Mouse (Mus musculus) limb, embryonic 14.5 days (tissue): ENCODE measurements at regions not wholly inside any gene's neighbourhood (a gene's known extent, or its start where the extent isn't known, plus 50 kb on each side); places are given as distances from the start of the nearest gene placed in this dataset.

Source experiments
- ATAC-seq: fragments of 200-750 bp; cut with Nextera tagmentation; 2 replicates; pipeline ENCODE4 v1.8.0; 2017; ENCODE audit warnings: low read depth, moderate number of reproducible peaks, moderate TSS enrichment; ENCODE audit not compliant: low FRiP score
- DNase-seq: peaks from one replicate; pipeline ENCODE4 v3.0.0-alpha.2; 2015; ENCODE audit warnings: low spot score
- H3K27ac ChIP-seq: fragments of 300-500 bp; sonication (generic); replicated peaks from 2 replicates; pipeline ENCODE4 v1.5.1; 2014; ENCODE audit warnings: low read depth, mild to moderate bottlenecking, low read length, moderate library complexity, mixed read lengths
- H3K27me3 ChIP-seq: fragments of 300-500 bp; sonication (generic); 2 replicates; pipeline ENCODE4 v1.6.1; 2014; ENCODE audit warnings: low read length, mixed read lengths; ENCODE audit not compliant: control insufficient read depth, insufficient read depth
- H3K36me3 ChIP-seq: fragments of 300-500 bp; sonication (generic); 2 replicates; pipeline ENCODE4 v1.6.1; 2014; ENCODE audit warnings: mild to moderate bottlenecking, low read length, moderate library complexity, mixed read lengths; ENCODE audit not compliant: control insufficient read depth, insufficient read depth
- H3K4me1 ChIP-seq: fragments of 300-500 bp; sonication (generic); 2 replicates; pipeline ENCODE4 v1.6.1; 2014; ENCODE audit warnings: antibody characterized with exemption, low read length, mixed read lengths; ENCODE audit not compliant: control insufficient read depth, insufficient read depth
- H3K4me2 ChIP-seq: fragments of 300-500 bp; sonication (generic); replicated peaks from 2 replicates; pipeline ENCODE4 v1.6.1; 2014; ENCODE audit warnings: low read depth, mild to moderate bottlenecking, low read length, moderate library complexity; ENCODE audit not compliant: severe bottlenecking
- H3K4me3 ChIP-seq: fragments of 300-500 bp; sonication (generic); replicated peaks from 2 replicates; pipeline ENCODE4 v1.5.1; 2014; ENCODE audit warnings: low read length
- H3K9ac ChIP-seq: fragments of 300-500 bp; sonication (generic); 2 replicates; pipeline ENCODE4 v1.6.1; 2014; ENCODE audit warnings: mild to moderate bottlenecking, low read depth, low read length, moderate library complexity; ENCODE audit not compliant: severe bottlenecking
- H3K9me3 ChIP-seq: fragments of 300-500 bp; sonication (generic); 2 replicates; pipeline ENCODE4 v1.6.1; 2016; ENCODE audit warnings: low read length; ENCODE audit not compliant: control insufficient read depth
- POLR2A ChIP-seq: fragments of 200-500 bp; IDR thresholded peaks from 2 replicates; pipeline ENCODE4 v1.8.0; 2012; ENCODE audit warnings: inconsistent platforms, mild to moderate bottlenecking, moderate library complexity, borderline replicate concordance; ENCODE audit not compliant: insufficient read depth, insufficient read length; ENCODE audit errors: extremely low read depth
- WGBS: fragments of 180-500 bp; shearing (Covaris S2); extraction: QIAGEN DNeasy Blood & Tissue Kit; methylation state at CpG from one replicate; pipeline ENCODE4 v1.1.7; 2014; 5-methylcytosine and 5-hydroxymethylcytosine counted together

GRCm38 (mm10) chr14:99771009-99771408, 472.5 kb downstream of the Klf5 start:
- H3K27ac ChIP-seq = no peak overlapping the region
- H3K4me1 ChIP-seq = no peaks in the 10 kb centered on the region
- DNase-seq (no peak), ATAC-seq (no peak)
- no peaks in the 10 kb centered on the region for H3K27me3 ChIP-seq
- WGBS = 94% methylated on average over 1 of the region's 1 CpGs
- no peak overlapping the region for H3K4me2 ChIP-seq
- H3K4me3 ChIP-seq = no peak overlapping the region
- no peaks in the 10 kb centered on the region for H3K36me3 ChIP-seq
- TF ChIP-seq POLR2A = no peak
- H3K9me3 ChIP-seq = no peaks in the 10 kb centered on the region
- no peak overlapping the region for H3K9ac ChIP-seq

GRCm38 (mm10) chr14:99772774-99773423, 474.4 kb downstream of the Klf5 start:
- ATAC-seq (peak; percentile 37; the same call in 1 of the 2 replicates), DNase-seq (peak; percentile 37)
- Histone ChIP-seq H3K4me1 (no peaks in the 10 kb centered on the region), H3K27me3 (no peaks in the 10 kb centered on the region), H3K9me3 (no peaks in the 10 kb centered on the region), H3K36me3 (no peaks in the 10 kb centered on the region), H3K4me3 (no peak overlapping the region), H3K9ac (no peak overlapping the region), H3K4me2 (0 out of 2 replicates have a peak overlapping the region, but pooled peaks have one; percentile 10), H3K27ac (no peak overlapping the region)
- WGBS = 43% methylated on average over 19 of the region's 19 CpGs
- TF ChIP-seq POLR2A = no peak

GRCm38 (mm10) chr14:99778477-99778876, 480.0 kb downstream of the Klf5 start:
- ATAC-seq = no peak
- TF ChIP-seq POLR2A = no peak
- no peak overlapping the region for H3K4me3 ChIP-seq
- no peaks in the 10 kb centered on the region for H3K27me3 ChIP-seq
- H3K9ac ChIP-seq = no peak overlapping the region
- H3K4me2 ChIP-seq = no peak overlapping the region
- H3K9me3 ChIP-seq = no peaks in the 10 kb centered on the region
- H3K27ac ChIP-seq = no peak overlapping the region
- H3K4me1 ChIP-seq = no peaks in the 10 kb centered on the region
- DNase-seq = no peak
- no peaks in the 10 kb centered on the region for H3K36me3 ChIP-seq
- 61% methylated on average over 8 of the region's 8 CpGs for WGBS

GRCm38 (mm10) chr14:99778957-99779356, 480.5 kb downstream of the Klf5 start:
- no peaks in the 10 kb centered on the region for H3K9me3 ChIP-seq
- no peak overlapping the region for H3K27ac ChIP-seq
- ATAC-seq (no peak), DNase-seq (no peak)
- H3K9ac ChIP-seq = no peak overlapping the region
- H3K27me3 ChIP-seq = no peaks in the 10 kb centered on the region
- WGBS = 87% methylated on average over 4 of the region's 4 CpGs
- H3K4me2 ChIP-seq = no peak overlapping the region
- no peak for TF ChIP-seq POLR2A
- no peaks in the 10 kb centered on the region for H3K4me1 ChIP-seq
- H3K4me3 ChIP-seq = no peak overlapping the region
- H3K36me3 ChIP-seq = no peaks in the 10 kb centered on the region

GRCm38 (mm10) chr14:99783646-99784045, 485.2 kb downstream of the Klf5 start:
- H3K9me3 ChIP-seq = no peaks in the 10 kb centered on the region
- H3K4me2 ChIP-seq = no peak overlapping the region
- DNase-seq = no peak
- no peak overlapping the region for H3K9ac ChIP-seq
- no peak overlapping the region for H3K27ac ChIP-seq
- 80% methylated on average over 1 of the region's 1 CpGs for WGBS
- no peak for ATAC-seq
- no peaks in the 10 kb centered on the region for H3K36me3 ChIP-seq
- no peaks in the 10 kb centered on the region for H3K27me3 ChIP-seq
- no peak overlapping the region for H3K4me3 ChIP-seq
- TF ChIP-seq POLR2A = no peak
- no peaks in the 10 kb centered on the region for H3K4me1 ChIP-seq
